Mouse (Mus musculus) heart, postnatal 25 days (tissue): ENCODE measurements at regions not wholly inside any gene's neighbourhood (a gene's known extent, or its start where the extent isn't known, plus 50 kb on each side); places are given as distances from the start of the nearest gene placed in this dataset.
"Not testable (repeated sequence)": the region's sequence is repeated elsewhere in the genome, so short reads cannot be mapped to it uniquely, and the experiment has no call there.

Experiments used
- DNase-seq: peaks from one replicate; pipeline ENCODE4 v3.0.0; 2022; ENCODE audit warnings: low spot score
- intact Hi-C: fragments of 180-260 bp; cut with DNase I; formaldehyde crosslinking; loops from one replicate; pipeline ENCODE4 v1.15.1; 2025

GRCm38 (mm10) chr13:75295818-75296217 lies 206.2 kb downstream of the Pcsk1 start:
- intact Hi-C loops, result no loop called here
- DNase-seq, result no peak

GRCm38 (mm10) chr13:75319780-75320179 lies 230.2 kb downstream of the Pcsk1 start:
- intact Hi-C loops, result no loop called here
- no peak for DNase-seq

GRCm38 (mm10) chr13:75320239-75320638 lies 230.6 kb downstream of the Pcsk1 start:
- no peak for DNase-seq
- intact Hi-C loops, result no loop called here

DNA sequence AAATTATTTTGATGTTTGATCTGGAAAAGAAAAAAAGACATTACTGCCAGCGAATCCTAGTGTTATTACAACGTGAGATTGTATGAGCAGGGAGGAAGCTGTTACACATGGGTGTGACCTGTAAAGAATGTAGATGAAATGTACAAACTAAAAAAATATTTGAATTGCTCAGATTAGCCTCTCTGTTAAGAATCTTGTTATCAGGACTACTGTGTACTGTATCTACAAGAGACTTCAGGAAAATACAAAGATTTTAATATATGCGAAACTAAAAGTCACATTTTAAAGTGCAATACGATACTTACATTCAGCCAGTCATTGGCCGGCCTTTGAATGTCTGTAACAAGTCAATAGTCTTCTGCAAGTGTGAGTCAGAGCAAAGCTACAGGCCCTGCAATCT lies 247.4 kb downstream of the Pcsk1 start:
- no peak for DNase-seq
- intact Hi-C loops, result no loop called here

GRCm38 (mm10) chr13:75343422-75343821 lies 253.8 kb downstream of the Pcsk1 start:
- DNase-seq, result no peak
- intact Hi-C loops, result no loop called here

DNA sequence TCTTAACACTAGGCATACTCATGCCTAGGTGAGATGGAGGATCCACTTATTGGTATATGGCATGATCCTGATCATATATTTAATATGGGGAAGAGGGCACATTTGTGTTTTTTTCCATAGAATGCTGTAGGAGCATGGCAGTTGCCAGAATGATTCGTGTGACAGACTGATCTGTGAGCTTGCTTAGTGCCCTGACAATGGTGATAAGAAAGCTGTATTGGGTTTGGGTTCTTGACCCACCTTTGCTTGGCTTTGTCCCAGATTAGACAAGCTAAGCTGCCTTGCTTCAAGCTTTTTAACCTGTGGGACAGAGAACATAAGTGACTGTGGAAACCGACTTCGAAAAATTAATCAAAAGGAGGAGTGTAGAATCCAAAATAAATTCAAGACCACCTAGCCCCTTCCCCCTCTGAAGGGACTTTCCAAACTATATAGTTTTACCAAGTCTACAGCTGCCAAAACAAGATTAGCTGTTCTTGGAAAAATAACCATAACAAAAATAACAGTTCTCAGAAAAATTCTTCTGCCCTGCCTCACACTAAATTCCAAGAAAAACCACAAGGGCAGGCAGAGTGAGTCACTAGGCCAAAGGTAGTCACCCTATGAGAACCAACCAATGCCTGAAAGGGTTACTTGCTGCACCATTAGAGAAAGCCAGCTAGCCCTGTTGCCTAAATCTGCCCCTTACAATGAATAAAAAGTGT lies 277.2 kb downstream of the Pcsk1 start:
- no peak for DNase-seq
- intact Hi-C loops, result no loop called here

DNA sequence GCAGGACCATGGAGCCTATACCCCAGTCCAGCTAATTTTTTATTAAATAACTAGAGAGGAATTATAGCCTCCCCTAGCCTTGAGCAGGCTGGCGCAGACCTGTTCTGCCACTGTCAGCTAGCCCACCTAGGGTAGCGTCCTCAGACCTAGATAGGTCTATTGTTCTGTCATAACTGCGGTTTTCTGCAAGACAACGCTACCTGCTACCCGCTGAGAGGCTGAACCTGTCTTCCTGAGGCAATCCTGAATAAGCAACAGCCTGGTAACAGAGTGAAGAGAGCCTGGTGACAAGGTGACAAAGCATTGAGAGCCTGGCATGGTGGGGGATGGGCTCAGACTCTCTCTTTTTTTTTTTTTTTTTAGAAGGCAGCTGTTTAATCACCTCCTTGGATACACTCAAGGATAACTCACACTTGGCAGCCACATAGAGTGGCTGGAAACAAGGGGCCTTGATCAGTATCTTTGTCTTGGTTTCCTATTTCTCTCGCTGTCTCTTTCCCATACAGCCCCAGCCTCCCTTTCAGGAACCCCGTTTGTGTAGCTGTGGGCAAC lies 278.7 kb downstream of the Pcsk1 start:
- DNase-seq, result no peak

GRCm38 (mm10) chr13:75377100-75377499 lies 287.5 kb downstream of the Pcsk1 start:
- intact Hi-C loops, DNase-seq: not testable (repeated sequence)

More for the DNA sequence above, 278.7 kb downstream of the Pcsk1 start:
- intact Hi-C loops, result no loop called here

DNA sequence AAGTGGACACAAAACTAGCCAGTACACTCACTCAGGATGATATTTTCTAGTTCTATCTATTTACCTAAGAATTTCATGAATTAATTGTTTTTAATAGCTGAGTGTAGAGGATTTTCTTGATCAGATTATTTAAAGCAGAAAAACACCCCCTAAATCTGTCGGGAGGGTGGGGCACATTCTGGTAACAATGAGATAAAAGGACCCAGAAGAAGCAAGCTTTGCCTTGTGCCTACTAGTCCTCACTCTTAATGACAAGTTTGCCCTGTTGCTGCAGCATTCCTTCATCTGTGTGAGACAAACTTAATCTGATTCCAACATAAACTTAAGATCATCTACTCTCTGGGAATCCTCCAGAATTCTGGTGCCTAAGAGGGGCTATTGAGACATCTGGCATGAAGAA lies 288.1 kb downstream of the Pcsk1 start:
- no peak for DNase-seq
- intact Hi-C loops, result no loop called here

- intact Hi-C loops, result no loop called here
- DNase-seq, result no peak
These were observed 295.2 kb downstream of the Pcsk1 start for GRCm38 (mm10) chr13:75384631-75385340.

DNA sequence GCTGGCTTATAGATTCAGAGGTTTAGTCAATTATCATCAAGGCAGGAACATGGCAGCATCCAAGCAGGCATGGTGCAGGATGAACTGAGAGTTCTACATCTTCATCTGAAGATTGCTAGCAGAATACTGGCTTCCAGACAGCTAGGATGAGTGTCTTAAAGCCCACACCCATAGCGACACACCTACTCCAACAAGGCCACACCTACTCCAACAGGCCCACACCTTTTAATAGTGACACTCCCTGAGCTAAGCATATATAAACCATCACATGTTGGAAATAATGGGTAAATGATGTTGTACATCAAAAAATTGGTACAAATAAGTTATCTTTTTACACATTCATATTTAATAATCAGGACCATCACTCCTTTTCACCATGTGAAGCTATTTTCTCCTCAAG lies 299.6 kb downstream of the Pcsk1 start:
- intact Hi-C loops, result no loop called here
- DNase-seq, result no peak

DNA sequence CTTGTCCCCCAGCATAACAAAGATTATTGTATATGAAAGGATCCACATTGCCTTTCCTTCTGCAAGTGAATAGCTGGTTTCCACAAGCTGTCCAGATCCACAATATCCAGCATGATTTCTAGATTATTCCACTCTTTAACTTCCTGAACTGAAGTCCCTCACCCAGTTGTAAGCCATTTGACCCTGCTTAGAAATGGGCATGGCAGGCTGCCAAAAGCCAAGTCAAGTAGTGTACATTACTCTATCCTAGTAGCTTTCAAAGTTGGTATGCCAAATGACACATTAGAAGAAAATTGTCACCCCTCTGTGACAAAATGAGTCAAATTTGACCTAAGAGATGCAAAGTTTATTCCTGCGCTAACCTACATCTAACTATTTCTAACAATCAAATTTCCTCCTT lies 300.6 kb downstream of the Pcsk1 start:
- intact Hi-C loops, result no loop called here
- DNase-seq, result no peak

DNA sequence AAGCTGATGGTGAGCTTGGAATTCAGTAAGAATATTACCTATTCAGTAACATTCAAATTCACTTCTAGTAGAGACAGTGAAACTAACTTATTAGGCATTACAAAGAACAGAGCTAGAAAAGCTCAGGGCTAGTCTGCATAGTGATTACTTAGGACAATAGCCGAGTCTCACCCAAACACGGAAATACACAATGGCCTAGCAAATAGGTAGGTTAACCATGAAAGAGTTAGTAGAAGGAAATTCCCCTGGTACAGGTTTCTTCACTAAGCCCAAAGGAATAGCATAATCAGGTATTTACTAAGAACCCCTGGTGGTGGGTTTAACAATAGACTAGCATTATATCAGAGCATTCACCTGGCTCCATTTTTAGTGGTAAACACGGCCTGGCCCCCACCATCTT lies 306.7 kb upstream of the Ell2 start:
- intact Hi-C loops, DNase-seq: not testable (repeated sequence)

DNA sequence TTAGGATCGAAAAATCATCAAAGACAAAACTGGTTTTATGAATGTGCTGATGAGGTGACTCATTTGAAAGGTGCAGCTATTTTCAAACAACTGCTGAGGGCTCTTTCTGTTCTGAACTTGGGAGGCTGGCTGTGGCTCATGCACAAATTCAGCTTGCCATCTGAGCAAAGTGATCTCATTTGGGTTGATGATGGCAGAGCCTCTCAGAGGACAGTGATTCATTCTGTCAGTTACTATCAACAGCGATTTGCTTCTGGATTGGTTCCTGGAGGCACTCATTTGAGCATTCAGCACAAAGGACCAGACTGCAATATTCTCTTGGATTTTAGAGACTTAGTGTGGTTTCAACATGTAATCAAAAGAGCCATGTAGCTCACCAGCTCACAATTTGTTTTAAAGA lies 285.8 kb upstream of the Ell2 start:
- intact Hi-C loops, result no loop called here
- no peak for DNase-seq

DNA sequence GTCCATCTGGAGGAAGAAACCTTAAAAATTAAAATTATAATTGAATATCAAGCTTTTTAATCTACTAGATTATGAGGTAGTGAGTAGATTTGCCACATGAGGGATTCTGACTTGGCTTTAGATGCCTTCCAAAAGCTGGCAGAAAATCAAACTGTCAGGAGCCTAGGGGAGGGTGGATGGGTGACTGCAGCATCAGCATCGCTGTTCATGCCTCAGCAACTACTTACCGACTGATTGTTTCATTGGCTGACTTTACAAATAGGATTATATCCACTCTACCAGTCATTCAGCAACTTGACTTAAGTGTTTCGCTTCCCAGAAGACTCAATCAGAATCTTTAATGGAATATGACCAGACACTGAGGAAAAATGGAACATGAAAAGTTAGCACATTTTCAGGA lies 279.6 kb upstream of the Ell2 start:
- DNase-seq, result no peak
- intact Hi-C loops, result no loop called here

DNA sequence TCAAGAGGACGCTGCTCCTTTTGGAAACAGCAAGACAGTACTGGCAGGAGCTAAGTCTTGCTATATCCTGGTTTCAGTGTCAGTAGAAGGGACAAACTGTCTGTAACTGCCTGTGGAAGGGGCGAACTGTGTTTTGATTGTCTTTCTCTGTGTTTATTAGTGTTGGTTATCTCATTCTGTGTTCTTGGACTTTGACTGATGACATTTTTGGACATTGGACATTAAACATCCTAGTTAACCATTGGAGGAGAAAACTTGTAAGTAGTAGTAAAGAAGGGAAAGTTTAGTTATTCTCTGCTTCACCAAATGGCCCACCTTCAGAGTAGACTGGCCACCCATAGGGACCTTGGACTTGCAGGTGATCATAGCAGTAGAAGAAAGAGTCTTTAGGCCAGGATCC lies 267.4 kb upstream of the Ell2 start:
- no peak for DNase-seq
- intact Hi-C loops, result no loop called here

GRCm38 (mm10) chr13:75440051-75440450 lies 266.5 kb upstream of the Ell2 start:
- intact Hi-C loops, result no loop called here
- no peak for DNase-seq

GRCm38 (mm10) chr13:75460335-75460878 lies 246.2 kb upstream of the Ell2 start:
- DNase-seq, result no peak
- intact Hi-C loops, result no loop called here

DNA sequence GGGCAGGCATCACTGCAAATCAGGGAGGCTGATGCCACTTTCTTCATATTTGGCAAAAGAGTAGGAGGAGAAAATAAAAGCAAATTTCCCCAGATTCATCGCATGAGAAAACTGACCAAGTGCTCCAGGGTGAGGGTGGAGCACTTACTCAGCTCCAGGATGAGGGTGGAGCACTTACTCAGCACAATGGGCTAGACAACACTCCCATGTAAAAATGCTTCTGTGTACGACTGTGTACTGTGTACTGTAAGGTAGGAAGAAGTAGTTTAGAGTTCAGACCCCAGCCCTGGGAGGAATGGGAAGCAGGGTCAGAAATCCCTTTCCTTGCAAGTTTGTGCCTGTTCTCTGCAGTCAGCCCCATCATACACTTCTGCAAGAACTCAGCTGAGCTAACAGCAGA lies 245.3 kb upstream of the Ell2 start:
- intact Hi-C loops, result no loop called here
- no peak for DNase-seq

DNA sequence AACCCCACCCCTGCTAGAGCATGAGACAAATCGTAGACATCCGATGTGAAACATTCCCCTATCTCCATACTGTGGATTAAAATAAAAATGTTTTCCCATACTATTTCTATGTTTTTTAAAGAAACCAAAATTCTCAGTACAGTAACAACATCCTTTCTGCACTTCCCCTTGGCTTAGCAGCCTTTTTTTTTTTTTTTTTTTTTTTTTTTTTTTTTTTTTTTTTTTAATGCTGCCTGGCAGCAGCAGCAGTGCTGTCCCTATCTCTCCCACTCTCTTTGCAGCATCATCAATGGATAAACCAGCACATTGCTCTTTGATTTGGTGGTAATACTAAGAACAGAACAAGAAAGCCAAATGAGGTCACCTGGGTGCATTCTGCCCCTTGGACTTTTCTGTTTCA lies 239.3 kb upstream of the Ell2 start:
- no peak for DNase-seq
- intact Hi-C loops, result no loop called here
